Mouse (Mus musculus) frontal cortex, postnatal 14 days (tissue): Measurements from ENCODE around the gene Cct3.
A peak's percentile ranks its signal among the peaks of the same experiment; 100 is the strongest.
"Not testable (repeated sequence)": the region's sequence is repeated elsewhere in the genome, so short reads cannot be mapped to it uniquely, and the experiment has no call there.

Experiments used
- DNase-seq, 2 experiments: peaks; one replicate each; pipeline ENCODE4 v3.0.0; 2022; ENCODE audit warnings: low spot score in 2 of 2

The Cct3 gene

GRCm38 (mm10) chr3:88296561-88297318 lies at the start of gene Cct3, which contains the start of gene Tsacc:
TSS of gene Cct3 (plus strand) at chr3:88297116.
TSS of gene Tsacc (minus strand) at chr3:88296999.
- DNase-seq: peak; percentile 94 to 95

DNA sequence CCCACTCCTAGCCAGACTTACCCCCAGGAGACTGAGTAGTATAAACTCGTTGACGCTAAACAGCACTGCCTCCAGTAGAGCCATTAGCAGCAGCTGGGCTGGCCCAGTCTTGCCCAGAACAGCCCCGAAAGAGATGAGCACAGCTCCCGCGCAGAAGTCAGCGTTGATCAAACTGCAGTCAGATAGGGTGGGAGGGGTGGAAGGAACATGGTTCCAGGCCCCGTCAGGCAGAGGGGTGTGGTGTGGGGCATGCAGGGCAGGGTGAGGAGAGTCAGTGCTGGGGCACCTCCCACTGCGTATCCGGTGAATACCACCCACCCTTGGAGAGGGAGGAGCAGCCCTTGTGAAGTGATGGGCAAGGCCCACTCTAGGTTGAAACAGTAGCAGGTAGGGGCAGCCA lies 49.2 kb upstream of the Cct3 start:
- DNase-seq: no peak

- no peak for DNase-seq
Measured at GRCm38 (mm10) chr3:88248406-88248805, 48.5 kb upstream of the Cct3 start.

DNA sequence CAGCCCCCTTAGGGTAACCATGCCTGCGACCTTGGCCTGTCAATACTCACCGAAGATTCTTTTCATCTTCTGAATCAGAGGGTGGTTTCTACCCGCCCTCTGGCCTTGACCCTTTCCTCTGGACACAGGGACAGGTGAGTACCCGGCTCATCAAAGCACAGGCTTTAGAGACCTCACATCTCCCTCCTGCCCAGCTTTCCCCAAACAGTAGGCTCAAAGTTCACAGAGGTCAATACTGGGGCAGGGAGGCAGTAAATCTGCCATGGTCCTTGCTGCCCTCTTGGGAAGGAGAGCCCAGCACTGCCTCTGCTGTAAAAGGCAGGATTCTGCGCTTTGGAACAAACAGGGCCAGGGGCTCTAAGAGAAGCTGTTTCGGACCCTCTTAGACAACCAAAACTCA lies 44.2 kb upstream of the Cct3 start:
- no peak for DNase-seq

GRCm38 (mm10) chr3:88254268-88254926 lies 42.5 kb upstream of the Cct3 start, which contains the start of gene Rhbg:
TSS of gene Rhbg (minus strand) at chr3:88254709.
- no peak for DNase-seq

DNA sequence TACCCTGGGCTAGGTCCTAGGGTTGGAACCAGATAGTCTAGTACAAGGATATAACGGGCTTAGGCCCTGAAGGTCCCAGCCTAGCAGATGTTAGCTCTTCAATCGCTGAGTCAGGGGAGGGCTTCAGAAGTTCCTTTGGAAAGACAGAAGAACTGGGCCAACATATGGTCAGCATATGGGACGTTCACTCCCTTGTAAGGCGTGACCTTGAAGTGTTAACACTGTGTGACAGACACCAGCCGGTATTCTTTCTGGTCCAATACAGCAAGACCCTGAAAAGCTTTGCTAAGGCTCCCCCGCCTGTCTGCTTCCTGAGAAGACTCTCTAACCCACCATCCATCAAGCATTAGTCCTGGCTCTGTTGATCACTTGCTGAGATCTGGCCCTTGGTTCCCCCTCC lies 41.0 kb upstream of the Cct3 start:
- DNase-seq: no peak

- DNase-seq: no peak
Measured at GRCm38 (mm10) chr3:88256382-88256781, 40.5 kb upstream of the Cct3 start.

DNA sequence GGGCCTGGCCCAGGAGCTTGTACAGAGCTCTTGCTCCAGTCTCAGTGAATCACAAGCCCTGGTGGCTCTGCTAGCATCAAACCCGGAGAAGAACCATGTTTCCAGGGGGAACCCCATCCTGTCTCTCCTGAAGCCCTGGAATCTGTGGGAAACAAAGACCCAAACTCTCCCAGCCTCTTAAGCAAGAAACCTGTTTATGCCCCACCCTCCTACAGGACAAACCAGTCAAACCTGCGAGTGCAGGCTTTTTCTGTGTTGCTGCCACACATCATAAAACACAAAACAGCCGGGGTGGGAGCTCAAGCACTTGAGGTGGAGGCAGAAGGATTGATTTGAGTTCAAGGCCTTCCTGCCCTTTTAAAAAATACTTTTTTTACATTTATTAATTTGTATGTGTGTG lies 34.6 kb upstream of the Cct3 start:
- no peak for DNase-seq

DNA sequence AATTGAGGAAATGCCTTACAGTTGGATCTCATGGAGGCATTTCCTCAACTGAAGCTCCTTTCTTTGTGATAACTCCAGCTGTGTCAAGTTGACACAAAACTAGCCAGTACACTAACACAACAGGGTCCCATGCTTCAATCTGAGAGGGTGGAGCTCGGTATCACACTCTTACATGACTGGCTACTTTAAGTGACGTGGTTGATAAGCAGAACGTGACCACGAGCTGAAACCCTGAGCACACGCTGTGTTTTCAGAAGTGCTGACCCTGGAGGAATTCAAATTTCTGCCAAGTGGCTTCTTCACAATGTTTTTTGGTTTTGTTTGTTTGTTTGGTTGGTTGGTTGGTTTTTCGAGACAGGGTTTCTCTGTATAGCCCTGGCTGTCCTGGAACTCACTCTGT lies 28.9 kb upstream of the Cct3 start:
- DNase-seq: not testable (repeated sequence)

- no peak for DNase-seq
Measured at GRCm38 (mm10) chr3:88268991-88269390, 27.9 kb upstream of the Cct3 start.

DNA sequence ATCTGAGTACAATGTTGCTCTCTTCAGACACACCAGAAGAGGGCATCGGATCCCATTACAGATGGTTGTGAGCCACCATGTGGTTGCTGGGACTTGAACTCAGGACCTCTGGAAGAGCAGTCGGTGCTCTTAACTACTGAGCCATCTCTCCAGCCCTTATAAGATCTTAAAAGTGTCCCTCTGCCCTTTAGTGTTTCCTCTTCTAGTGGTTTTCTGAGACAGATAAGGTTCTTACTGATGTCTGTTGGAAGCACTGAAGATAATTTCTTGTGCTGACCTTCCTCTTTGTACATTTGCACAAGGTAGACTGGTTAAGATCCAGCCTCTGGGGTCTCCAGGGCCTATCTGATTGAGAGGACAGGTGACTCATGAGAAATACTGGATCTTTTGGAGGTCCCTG lies 25.6 kb upstream of the Cct3 start:
- not testable (repeated sequence) for DNase-seq

- DNase-seq: no peak
Measured at GRCm38 (mm10) chr3:88271859-88272258, 25.1 kb upstream of the Cct3 start.

GRCm38 (mm10) chr3:88274002-88274401 lies 22.9 kb upstream of the Cct3 start:
- DNase-seq: no peak

- DNase-seq: no peak
Measured at GRCm38 (mm10) chr3:88276121-88276520, 20.8 kb upstream of the Cct3 start.

- no peak for DNase-seq
Measured at GRCm38 (mm10) chr3:88276529-88277143, 20.3 kb upstream of the Cct3 start.

DNA sequence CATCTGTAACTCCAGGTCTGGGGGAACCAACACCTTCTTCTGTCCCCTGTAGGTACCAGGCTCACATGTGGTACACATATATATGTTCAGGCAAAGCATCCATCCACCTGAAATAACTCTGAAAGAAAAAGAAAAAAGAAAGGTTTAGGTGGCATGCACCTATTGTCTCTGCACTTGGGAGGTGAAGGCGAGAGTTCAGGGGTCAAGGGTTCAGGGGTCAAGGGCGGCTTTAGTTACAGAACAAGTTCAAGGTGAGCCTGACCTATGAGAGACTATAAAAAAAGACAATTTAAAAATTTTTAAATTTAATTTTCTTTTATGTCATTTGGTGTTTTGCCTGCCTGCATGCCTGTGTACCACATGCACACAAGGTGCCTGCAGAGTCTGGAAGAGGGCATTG lies 16.9 kb upstream of the Cct3 start:
- DNase-seq: no peak

DNA sequence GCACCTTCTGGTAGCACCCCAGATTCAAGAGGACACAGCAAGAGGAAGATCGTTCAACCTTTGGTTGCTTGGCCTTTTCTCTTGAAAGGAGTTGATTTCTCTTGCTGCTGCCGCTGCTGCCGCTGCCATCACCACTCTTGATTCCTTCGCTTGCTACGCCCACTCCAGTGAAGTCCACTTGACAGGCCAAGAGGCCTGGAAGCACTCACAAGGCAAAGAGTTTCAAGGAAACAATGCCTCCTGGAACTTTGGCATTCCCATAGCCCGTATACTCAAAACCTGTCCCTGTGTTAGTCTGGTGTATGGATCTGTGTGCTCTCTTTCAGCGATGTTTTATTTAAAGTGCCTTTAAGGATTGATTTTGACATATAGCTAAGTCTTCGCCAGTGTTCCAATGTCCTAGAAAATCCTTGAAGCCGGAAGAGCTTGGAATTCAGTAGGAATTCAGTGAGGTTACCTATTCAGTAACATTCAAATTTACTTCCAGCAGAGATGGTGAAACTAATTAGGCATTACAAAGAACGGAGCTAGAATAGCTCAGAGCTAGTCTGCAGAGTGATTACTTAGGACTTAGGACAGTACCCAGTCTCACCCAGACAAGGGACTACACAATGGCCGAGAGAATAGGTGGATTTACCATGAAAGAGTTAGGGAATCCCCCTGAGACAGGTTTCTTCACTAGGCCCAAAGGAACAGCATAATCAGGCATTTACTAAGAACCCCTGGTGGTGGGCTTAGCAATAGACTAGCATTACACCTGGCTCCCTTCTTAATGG lies 15.6 kb upstream of the Cct3 start:
- DNase-seq: not testable (repeated sequence)

- DNase-seq: not testable (repeated sequence)
Measured at GRCm38 (mm10) chr3:88284815-88285564, 11.9 kb upstream of the Cct3 start.

- not testable (repeated sequence) for DNase-seq
Measured at GRCm38 (mm10) chr3:88285565-88285895, 11.4 kb upstream of the Cct3 start.

DNA sequence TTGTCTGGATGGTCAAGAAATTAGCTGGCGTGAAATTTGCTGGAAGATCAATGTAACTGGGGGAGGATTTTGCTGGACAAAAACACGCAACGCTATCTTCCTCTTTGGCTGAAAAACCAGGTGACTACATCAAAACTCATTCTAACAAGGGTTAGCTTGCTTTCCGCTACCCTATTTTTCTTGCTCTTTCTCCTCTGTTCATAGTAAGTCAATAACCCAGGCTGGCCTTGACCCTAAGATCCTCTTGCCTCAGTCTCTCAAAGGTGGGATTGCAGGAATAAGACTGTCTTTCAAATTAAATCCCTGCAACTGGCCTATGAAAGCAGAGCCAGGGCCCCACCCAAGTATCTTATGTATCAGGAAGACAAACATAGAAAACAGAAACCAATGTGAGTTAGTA lies 9.8 kb upstream of the Cct3 start, which contains the start of gene Gm38392:
Gene Gm38392 (minus strand): TSS at position 101 of the 400 bp plus-strand sequence.
- no peak for DNase-seq

GRCm38 (mm10) chr3:88288133-88288713 lies 8.7 kb upstream of the Cct3 start:
- DNase-seq: not testable (repeated sequence)
